Mouse (Mus musculus): Measurements from ENCODE around the gene 4933416C03Rik.

The 4933416C03Rik gene

GRCm38 (mm10) chr10:116113867-116114474, at the start of gene 4933416C03Rik:
Gene 4933416C03Rik, minus strand, starts transcription at chr10:116113917.
- peak in 1 of 2 experiments; percentile 18 for DNase-seq

GRCm38 (mm10) chr10:116162338-116162737, 48.6 kb upstream of the 4933416C03Rik start:
- DNase-seq, result no peak

- DNase-seq, result no peak
These were observed 43.0 kb upstream of the 4933416C03Rik start for GRCm38 (mm10) chr10:116156699-116157098.

GRCm38 (mm10) chr10:116154707-116155106, 41.0 kb upstream of the 4933416C03Rik start:
- no peak for DNase-seq

GRCm38 (mm10) chr10:116146091-116146490, 32.4 kb upstream of the 4933416C03Rik start:
- DNase-seq, result no peak

- DNase-seq, result no peak
These were observed 30.0 kb upstream of the 4933416C03Rik start for GRCm38 (mm10) chr10:116143684-116144083.

GRCm38 (mm10) chr10:116140226-116140625, 26.5 kb upstream of the 4933416C03Rik start:
- no peak for DNase-seq

- DNase-seq, result no peak
These were observed 21.5 kb upstream of the 4933416C03Rik start for GRCm38 (mm10) chr10:116135187-116135586.

GRCm38 (mm10) chr10:116132233-116132632, 18.5 kb upstream of the 4933416C03Rik start:
- no peak for DNase-seq

GRCm38 (mm10) chr10:116131223-116131622, 17.5 kb upstream of the 4933416C03Rik start:
- no peak for DNase-seq

GRCm38 (mm10) chr10:116130401-116130800, 16.7 kb upstream of the 4933416C03Rik start:
- no peak for DNase-seq

GRCm38 (mm10) chr10:116125364-116125763, 11.6 kb upstream of the 4933416C03Rik start:
- DNase-seq, result no peak

- no peak for DNase-seq
These were observed 10.1 kb upstream of the 4933416C03Rik start for GRCm38 (mm10) chr10:116123808-116124207.

- DNase-seq, result no peak
These were observed 7.7 kb upstream of the 4933416C03Rik start for GRCm38 (mm10) chr10:116121463-116121862.

- DNase-seq, result no peak
These were observed 3.3 kb upstream of the 4933416C03Rik start for GRCm38 (mm10) chr10:116117060-116117459.

- DNase-seq, result no peak
These were observed 2.4 kb upstream of the 4933416C03Rik start for GRCm38 (mm10) chr10:116115881-116116677.

- DNase-seq, result no peak
These were observed 849 bp downstream of the 4933416C03Rik start for GRCm38 (mm10) chr10:116112868-116113267.

GRCm38 (mm10) chr10:116108730-116109129, 5.0 kb downstream of the 4933416C03Rik start:
- DNase-seq, result no peak

- no peak for DNase-seq
These were observed 5.5 kb downstream of the 4933416C03Rik start for GRCm38 (mm10) chr10:116108176-116108575.

- no peak for DNase-seq
These were observed 15.2 kb downstream of the 4933416C03Rik start for GRCm38 (mm10) chr10:116098470-116098869.

GRCm38 (mm10) chr10:116096466-116096865, 17.3 kb downstream of the 4933416C03Rik start:
- no peak for DNase-seq

- DNase-seq, result no peak
These were observed 29.8 kb downstream of the 4933416C03Rik start for GRCm38 (mm10) chr10:116083965-116084364.

GRCm38 (mm10) chr10:116080841-116081240, 32.9 kb downstream of the 4933416C03Rik start:
- no peak for DNase-seq

- DNase-seq, result no peak
These were observed 34.3 kb downstream of the 4933416C03Rik start for GRCm38 (mm10) chr10:116079396-116079795.

All from lung, postnatal 4 days (tissue).